In genomic region chr2:153186176-153186591, GRCm38 (mm10) we compare ENCODE assay signal across 9 mouse cellular contexts. TPM values are rescaled to one million over a fixed set of nuclear protein-coding genes. Genes with fewer than 3 reads are reported as not detected.
DNase-seq lines count a peak whose midpoint lies in the region; ATAC-seq lines count a peak whose summit lies in the region.
"Had no signal": no experiment of that assay in that cellular context is flagged by ENCODE, and none has a peak within 500 bp of the region (broad histone marks: within the 10 kb centered on the region; RNA-seq: fewer than 3 reads in every experiment).

No protein-coding gene starts in this region.

- peak; percentile 14 for DNase-seq in cerebellum, adult 8-10 months
- no peak for DNase-seq in cerebellum, adult 11-12 months
- DNase-seq in liver, embryonic 13.5 days: no peak
- DNase-seq in natural killer cell, adult 2 months (ENCODE audit: low spot score in 2 of 2): no peak

- no peaks in the 10 kb centered on the region for H3K27me3 ChIP-seq in liver, embryonic 13.5 days
- H3K27me3 ChIP-seq in liver, embryonic 12.5 days (replicated peaks): no peaks in the 10 kb centered on the region
- H3K27me3 ChIP-seq in forebrain, embryonic 16.5 days (replicated peaks; ENCODE audit: control insufficient read depth, insufficient read depth, low read length): no peaks in the 10 kb centered on the region
- no peaks in the 10 kb centered on the region for H3K27me3 ChIP-seq in midbrain, embryonic 13.5 days

- H3K4me1 ChIP-seq in liver, embryonic 13.5 days (replicated peaks): peaks cover 6% of the 10 kb centered on the region; the same call in 1 of the 2 replicates
- H3K4me1 ChIP-seq in liver, embryonic 12.5 days: peaks cover 6% of the 10 kb centered on the region
- H3K4me1 ChIP-seq in forebrain, embryonic 16.5 days (replicated peaks; ENCODE audit: control insufficient read depth, insufficient read depth, low read length): 0 out of 2 replicates have a peak, but pooled peaks cover 8% of the 10 kb centered on the region
- H3K4me1 ChIP-seq in midbrain, embryonic 13.5 days (replicated peaks): no peaks in the 10 kb centered on the region

- peak; percentile 60; the same call in 1 of the 2 replicates for ATAC-seq in liver, embryonic 13.5 days (ENCODE audit: low read depth)
- ATAC-seq in liver, embryonic 12.5 days: no peak
- ATAC-seq in forebrain, embryonic 16.5 days: peak; percentile 88
- peak; percentile 92 for ATAC-seq in megakaryocyte-erythroid progenitor cell, adult 5-6 weeks (replicated peaks; ENCODE audit: low FRiP score, low TSS enrichment, poor library complexity, severe bottlenecking)
- ATAC-seq in midbrain, embryonic 13.5 days: no peak

- peaks cover 98% of the 10 kb centered on the region for H3K36me3 ChIP-seq in liver, embryonic 13.5 days
- H3K36me3 ChIP-seq in liver, embryonic 12.5 days: peaks cover 100% of the 10 kb centered on the region
- H3K36me3 ChIP-seq in forebrain, embryonic 16.5 days (ENCODE audit: control insufficient read depth, insufficient read depth): peaks cover 18% of the 10 kb centered on the region
- peaks cover 96% of the 10 kb centered on the region for H3K36me3 ChIP-seq in midbrain, embryonic 13.5 days

- no peak overlapping the region for H3K4me3 ChIP-seq in liver, embryonic 13.5 days (replicated peaks)
- H3K4me3 ChIP-seq in liver, embryonic 12.5 days: no peak overlapping the region
- H3K4me3 ChIP-seq in forebrain, embryonic 16.5 days (replicated peaks; ENCODE audit: low read length): no peak overlapping the region
- H3K4me3 ChIP-seq in midbrain, embryonic 13.5 days (replicated peaks): no peak overlapping the region
- H3K4me3 ChIP-seq: erythroblast, embryonic 14.5 days had no signal

- H3K27ac ChIP-seq in liver, embryonic 13.5 days: no peak overlapping the region
- H3K27ac ChIP-seq in liver, embryonic 12.5 days: no peak overlapping the region
- H3K27ac ChIP-seq in forebrain, embryonic 16.5 days (ENCODE audit: low read length): no peak overlapping the region
- H3K27ac ChIP-seq in midbrain, embryonic 13.5 days: no peak overlapping the region

- no peak overlapping the region for H3K9ac ChIP-seq in liver, embryonic 13.5 days
- H3K9ac ChIP-seq in liver, embryonic 12.5 days: no peak overlapping the region
- H3K9ac ChIP-seq in forebrain, embryonic 16.5 days (replicated peaks; ENCODE audit: low read depth, low read length): no peak overlapping the region
- no peak overlapping the region for H3K9ac ChIP-seq in midbrain, embryonic 13.5 days (replicated peaks)

- H3K4me2 ChIP-seq in liver, embryonic 13.5 days: no peak overlapping the region
- H3K4me2 ChIP-seq in liver, embryonic 12.5 days: no peak overlapping the region
- H3K4me2 ChIP-seq in forebrain, embryonic 16.5 days (ENCODE audit: low read length): no peak overlapping the region
- no peak overlapping the region for H3K4me2 ChIP-seq in midbrain, embryonic 13.5 days (replicated peaks)

- H3K9me3 ChIP-seq in liver, embryonic 13.5 days (replicated peaks): no peaks in the 10 kb centered on the region
- no peaks in the 10 kb centered on the region for H3K9me3 ChIP-seq in liver, embryonic 12.5 days (replicated peaks)
- no peaks in the 10 kb centered on the region for H3K9me3 ChIP-seq in forebrain, embryonic 16.5 days (ENCODE audit: control insufficient read depth, low read length)
- H3K9me3 ChIP-seq in midbrain, embryonic 13.5 days: no peaks in the 10 kb centered on the region

- WGBS in liver, embryonic 13.5 days (ENCODE audit: insufficient replicate concordance): 64% methylated on average over 2 of the region's 2 CpGs
- WGBS in liver, embryonic 12.5 days (ENCODE audit: insufficient replicate concordance): 68% methylated on average over 2 of the region's 2 CpGs
- 54% methylated on average over 2 of the region's 2 CpGs for WGBS in forebrain, embryonic 16.5 days
- 90% methylated on average over 2 of the region's 2 CpGs for WGBS in midbrain, embryonic 13.5 days

RNA-seq across cellular contexts. Expression of gene Tm9sf4, which starts 25.1 kb away (rescaled TPM):
- polyA plus RNA-seq in liver, embryonic 13.5 days (2015; fragmentation: Nextera tagmentation; extraction: Ambion mirVana): 29.3 and 35.6 TPM in 2 replicates
- 43.4 and 44.8 TPM in 2 replicates for polyA plus RNA-seq in liver, embryonic 12.5 days (2016; fragmentation: Nextera tagmentation; extraction: Ambion mirVana)
- polyA plus RNA-seq in forebrain, embryonic 16.5 days (2015; fragmentation: Nextera tagmentation; extraction: Ambion mirVana): 74.5 and 78.9 TPM in 2 replicates
- total RNA-seq in megakaryocyte-erythroid progenitor cell, adult 5-6 weeks (2014; fragmentation: Nextera tagmentation): 53.7 and 58.7 TPM in 2 replicates
- total RNA-seq in megakaryocyte-erythroid progenitor cell, adult 5-6 weeks (2017): 49.5 and 97.3 TPM in 2 replicates
- polyA plus RNA-seq in midbrain, embryonic 13.5 days (2015; fragmentation: Nextera tagmentation; extraction: Ambion mirVana): 78.6 and 80.0 TPM in 2 replicates

RNA-seq across cellular contexts. Expression of gene Tspyl3, which starts 39.1 kb away (rescaled TPM):
- polyA plus RNA-seq in liver, embryonic 13.5 days (2015; fragmentation: Nextera tagmentation; extraction: Ambion mirVana): 3.0 and 3.1 TPM in 2 replicates
- polyA plus RNA-seq in liver, embryonic 12.5 days (2016; fragmentation: Nextera tagmentation; extraction: Ambion mirVana): 4.1 and 4.6 TPM in 2 replicates
- 35.0 and 40.0 TPM in 2 replicates for polyA plus RNA-seq in forebrain, embryonic 16.5 days (2015; fragmentation: Nextera tagmentation; extraction: Ambion mirVana)
- 6.5 and 8.0 TPM in 2 replicates for total RNA-seq in megakaryocyte-erythroid progenitor cell, adult 5-6 weeks (2014; fragmentation: Nextera tagmentation)
- total RNA-seq in megakaryocyte-erythroid progenitor cell, adult 5-6 weeks (2017): 2.0 and 5.6 TPM in 2 replicates
- polyA plus RNA-seq in midbrain, embryonic 13.5 days (2015; fragmentation: Nextera tagmentation; extraction: Ambion mirVana): 22.3 and 23.5 TPM in 2 replicates

RNA-seq across cellular contexts. Expression of gene Plagl2, which starts 55.0 kb away (rescaled TPM):
- 13.6 and 19.5 TPM in 2 replicates for polyA plus RNA-seq in liver, embryonic 13.5 days (2015; fragmentation: Nextera tagmentation; extraction: Ambion mirVana)
- 24.4 and 26.8 TPM in 2 replicates for polyA plus RNA-seq in liver, embryonic 12.5 days (2016; fragmentation: Nextera tagmentation; extraction: Ambion mirVana)
- 6.4 and 6.9 TPM in 2 replicates for polyA plus RNA-seq in forebrain, embryonic 16.5 days (2015; fragmentation: Nextera tagmentation; extraction: Ambion mirVana)
- 38.6 and 46.5 TPM in 2 replicates for total RNA-seq in megakaryocyte-erythroid progenitor cell, adult 5-6 weeks (2014; fragmentation: Nextera tagmentation)
- total RNA-seq in megakaryocyte-erythroid progenitor cell, adult 5-6 weeks (2017): 3.7 and 10.0 TPM in 2 replicates
- 10.1 and 10.8 TPM in 2 replicates for polyA plus RNA-seq in midbrain, embryonic 13.5 days (2015; fragmentation: Nextera tagmentation; extraction: Ambion mirVana)

RNA-seq across cellular contexts. Expression of gene Pofut1, which starts 55.1 kb away (rescaled TPM):
- 3.3 and 3.5 TPM in 2 replicates for polyA plus RNA-seq in liver, embryonic 13.5 days (2015; fragmentation: Nextera tagmentation; extraction: Ambion mirVana)
- polyA plus RNA-seq in liver, embryonic 12.5 days (2016; fragmentation: Nextera tagmentation; extraction: Ambion mirVana): 3.6 and 4.3 TPM in 2 replicates
- polyA plus RNA-seq in forebrain, embryonic 16.5 days (2015; fragmentation: Nextera tagmentation; extraction: Ambion mirVana): 4.1 and 6.3 TPM in 2 replicates
- 26.4 and 27.1 TPM in 2 replicates for total RNA-seq in megakaryocyte-erythroid progenitor cell, adult 5-6 weeks (2014; fragmentation: Nextera tagmentation)
- 14.8 and 22.3 TPM in 2 replicates for total RNA-seq in megakaryocyte-erythroid progenitor cell, adult 5-6 weeks (2017)
- polyA plus RNA-seq in midbrain, embryonic 13.5 days (2015; fragmentation: Nextera tagmentation; extraction: Ambion mirVana): 5.4 and 5.7 TPM in 2 replicates

Comparison
In these comparisons a context has a peak if more than half of its experiments do, and no peak if none do; other contexts are left out.
1. ATAC-seq: peak in liver, embryonic 13.5 days (single experiment), forebrain, embryonic 16.5 days (single experiment) and megakaryocyte-erythroid progenitor cell, adult 5-6 weeks (single experiment); none in liver, embryonic 12.5 days (single experiment) and midbrain, embryonic 13.5 days (single experiment).